Mouse (Mus musculus) frontal cortex, postnatal 10 days (tissue): ENCODE measurements around the gene 1700013F07Rik.
"Not testable (repeated sequence)": the region's sequence is repeated elsewhere in the genome, so short reads cannot be mapped to it uniquely, and the experiment has no call there.

Experiments used
- DNase-seq, 2 experiments: peaks; one replicate each; pipeline ENCODE4 v3.0.0; 2022; ENCODE audit warnings: low spot score in 2 of 2, mixed read lengths in 1 of 2

The 1700013F07Rik gene

GRCm38 (mm10) chr3:108542299-108542698 is 8.3 kb downstream of the 1700013F07Rik start:
- DNase-seq = no peak

GRCm38 (mm10) chr3:108554111-108554561 is 20.2 kb downstream of the 1700013F07Rik start:
- peak in 1 of 2 experiments; percentile 41 for DNase-seq

GRCm38 (mm10) chr3:108554587-108555312 is 20.8 kb downstream of the 1700013F07Rik start:
- peak; percentile 90 to 91 for DNase-seq

- no peak for DNase-seq
These were observed 23.9 kb downstream of the 1700013F07Rik start for GRCm38 (mm10) chr3:108557888-108558287.

- DNase-seq = peak; percentile 94 to 96
These were observed 28.3 kb downstream of the 1700013F07Rik start, which contains the start of gene Tmem167b for GRCm38 (mm10) chr3:108562133-108562730. Tmem167b (minus strand) TSS chr3:108562466.

GRCm38 (mm10) chr3:108562777-108563271 is 28.9 kb downstream of the 1700013F07Rik start:
- DNase-seq = no peak

GRCm38 (mm10) chr3:108563309-108563708 is 29.4 kb downstream of the 1700013F07Rik start:
- peak; percentile 56 to 73 for DNase-seq

GRCm38 (mm10) chr3:108567990-108568877 is 34.3 kb downstream of the 1700013F07Rik start:
- DNase-seq = peak in 1 of 2 experiments; percentile 24

- DNase-seq = not testable (repeated sequence)
These were observed 35.7 kb downstream of the 1700013F07Rik start for GRCm38 (mm10) chr3:108569636-108570035.

GRCm38 (mm10) chr3:108570813-108571212 is 36.9 kb downstream of the 1700013F07Rik start:
- DNase-seq = no peak

- DNase-seq = peak; percentile 95 to 97
These were observed 37.7 kb downstream of the 1700013F07Rik start, which contains the start of gene Taf13 for GRCm38 (mm10) chr3:108571443-108572294. Taf13 (plus strand) TSS chr3:108571698.

GRCm38 (mm10) chr3:108572309-108573010 is 38.5 kb downstream of the 1700013F07Rik start:
- DNase-seq = no peak

- no peak for DNase-seq
These were observed 40.1 kb downstream of the 1700013F07Rik start for GRCm38 (mm10) chr3:108574018-108574417.

- DNase-seq = no peak
These were observed 50.6 kb downstream of the 1700013F07Rik start for GRCm38 (mm10) chr3:108584580-108584979.

- DNase-seq = no peak
These were observed 54.5 kb downstream of the 1700013F07Rik start for GRCm38 (mm10) chr3:108588446-108588845.

GRCm38 (mm10) chr3:108590786-108591529 is 57.0 kb downstream of the 1700013F07Rik start, which contains the start of gene Wdr47:
Wdr47 (plus strand) TSS chr3:108591279.
- peak; percentile 94 to 96 for DNase-seq

- DNase-seq = no peak
These were observed 57.9 kb downstream of the 1700013F07Rik start for GRCm38 (mm10) chr3:108591530-108592522.
